Mouse (Mus musculus) MEL (cell line): Measurements from ENCODE around the gene Erlin1.

Source experiments
- CTCF ChIP-seq, 3 experiments: IDR thresholded peaks in 2 of 3; conservative IDR thresholded peaks in 1 of 3; 2 replicates each; pipeline ENCODE4 v1.5.1; 2011 to 2012; ENCODE audit warnings: low read length in 3 of 3, low read depth in 2 of 3, mild to moderate bottlenecking in 2 of 3, improper control_type of control experiment in 1 of 3, inconsistent platforms in 1 of 3, mixed read lengths in 1 of 3, moderate library complexity in 1 of 3; ENCODE audit not compliant: control insufficient read depth in 1 of 3, insufficient read depth in 1 of 3, poor library complexity in 1 of 3, severe bottlenecking in 1 of 3
- ELF1 ChIP-seq: IDR thresholded peaks from 2 replicates; pipeline ENCODE4 v1.6.1; 2014; ENCODE audit warnings: low read depth, mild to moderate bottlenecking, inconsistent platforms, low read length, improper control_type of control experiment, moderate library complexity
- EP300 ChIP-seq, 2 experiments: IDR thresholded peaks; 2 replicates each; pipeline ENCODE4 v1.6.1; 2011; ENCODE audit warnings: improper control_type of control experiment in 2 of 2, low read length in 2 of 2, low read depth in 1 of 2, mild to moderate bottlenecking in 1 of 2
- MAFK ChIP-seq: IDR thresholded peaks from 2 replicates; pipeline ENCODE4 v1.6.1; 2011; ENCODE audit warnings: low read depth, mild to moderate bottlenecking, low read length, improper control_type of control experiment, borderline replicate concordance
- MAX ChIP-seq: IDR thresholded peaks from 2 replicates; pipeline ENCODE4 v1.6.1; 2011; ENCODE audit warnings: low read length, improper control_type of control experiment
- POLR2A ChIP-seq, 2 experiments: IDR thresholded peaks; 2 replicates each; pipeline ENCODE4 v1.6.1; 2011 to 2012; ENCODE audit warnings: low read length in 2 of 2, mild to moderate bottlenecking in 2 of 2, control low read depth in 1 of 2, improper control_type of control experiment in 1 of 2, low read depth in 1 of 2, moderate library complexity in 1 of 2; ENCODE audit not compliant: control insufficient read depth in 1 of 2, insufficient read depth in 1 of 2, poor library complexity in 1 of 2
- SIN3A ChIP-seq: IDR thresholded peaks from 2 replicates; pipeline ENCODE4 v1.6.1; 2012; ENCODE audit warnings: low read length, improper control_type of control experiment, inconsistent platforms
- ZC3H11A ChIP-seq: IDR thresholded peaks from 2 replicates; pipeline ENCODE4 v1.6.1; 2012; ENCODE audit warnings: low read depth, mild to moderate bottlenecking, inconsistent platforms, low read length, improper control_type of control experiment

DNA sequence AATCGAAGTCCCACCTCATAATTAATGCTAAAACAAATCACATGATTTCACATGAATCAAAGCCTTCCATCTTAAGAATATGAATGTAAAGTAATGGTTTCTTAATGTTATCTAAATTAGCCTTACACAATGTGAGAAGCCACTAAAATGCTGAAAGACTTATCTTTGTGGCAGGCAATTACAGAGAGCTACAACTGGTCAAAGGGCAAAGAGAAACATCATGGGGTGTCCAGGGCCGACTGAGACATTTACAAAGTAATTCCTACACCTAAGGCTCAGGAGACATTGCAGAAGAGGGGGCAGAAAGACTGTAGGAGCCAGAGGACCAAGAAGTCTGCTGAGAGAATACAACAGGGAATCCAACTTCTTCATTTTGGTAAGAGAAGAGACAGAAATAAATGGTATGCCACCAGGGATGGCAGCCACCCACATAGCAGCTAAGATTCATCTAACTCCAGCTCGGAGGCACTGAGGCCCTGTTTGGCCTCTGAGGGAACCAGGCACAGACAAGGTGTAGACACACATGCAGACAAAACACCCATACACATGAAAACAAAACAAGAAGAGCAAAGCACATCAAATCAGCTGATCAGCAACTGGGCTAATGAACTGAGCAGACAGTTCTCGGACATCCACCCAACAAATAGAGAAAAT is 14.3 kb downstream of the Erlin1 start:
- TF ChIP-seq CTCF (IDR thresholded peaks at IDR 0.05 in 2 of 3, conservative IDR thresholded peaks at IDR 0.05 in 1 of 3; ENCODE audit: control insufficient read depth in 1 of 3, insufficient read depth in 1 of 3, low read depth in 2 of 3, low read length in 3 of 3, poor library complexity in 1 of 3, severe bottlenecking in 1 of 3) (no peak), MAX (no peak), ELF1 (no peak), POLR2A (IDR thresholded peaks at IDR 0.05; ENCODE audit: control insufficient read depth in 1 of 2, insufficient read depth in 1 of 2, low read depth in 1 of 2, low read length in 2 of 2, poor library complexity in 1 of 2) (no peak), ZC3H11A (no peak), EP300 (IDR thresholded peaks at IDR 0.05; ENCODE audit: low read depth in 1 of 2, low read length in 2 of 2) (no peak), MAFK (no peak), SIN3A (no peak)
